Mouse (Mus musculus) stomach, postnatal 0 days (tissue): ENCODE data around the gene Ifitm1. TPM values are rescaled to one million over a fixed set of nuclear protein-coding genes. Genes with fewer than 3 reads are reported as not detected.
A peak's percentile ranks its signal among the peaks of the same experiment; 100 is the strongest.
"Not testable (repeated sequence)": the region's sequence is repeated elsewhere in the genome, so short reads cannot be mapped to it uniquely, and the experiment has no call there.

Experiments
- ATAC-seq: fragments of 200-750 bp; cut with Nextera tagmentation; 2 replicates; pipeline ENCODE4 v1.8.0; 2017; ENCODE audit not compliant: low FRiP score, low TSS enrichment
- DNase-seq: peaks from one replicate; pipeline ENCODE4 v3.0.0-alpha.2; 2016; ENCODE audit warnings: low spot score
- H3K27ac ChIP-seq: fragments of 300-500 bp; sonication (generic); replicated peaks from 2 replicates; pipeline ENCODE4 v1.5.1; 2014; ENCODE audit warnings: mild to moderate bottlenecking, control low read depth
- H3K27me3 ChIP-seq: fragments of 300-500 bp; sonication (generic); 2 replicates; pipeline ENCODE4 v1.6.1; 2014; ENCODE audit warnings: low read length; ENCODE audit not compliant: control insufficient read depth, insufficient read depth
- H3K36me3 ChIP-seq: fragments of 300-500 bp; sonication (generic); 2 replicates; pipeline ENCODE4 v1.6.1; 2014; ENCODE audit warnings: low read length, mixed read lengths; ENCODE audit not compliant: control insufficient read depth, insufficient read depth
- H3K4me1 ChIP-seq: fragments of 300-500 bp; sonication (generic); replicated peaks from 2 replicates; pipeline ENCODE4 v1.6.1; 2014; ENCODE audit warnings: antibody characterized with exemption; ENCODE audit not compliant: control insufficient read depth, insufficient read depth
- H3K4me2 ChIP-seq: fragments of 300-500 bp; sonication (generic); replicated peaks from 2 replicates; pipeline ENCODE4 v1.6.1; 2014; ENCODE audit warnings: low read depth, mild to moderate bottlenecking, control low read depth, moderate library complexity
- H3K4me3 ChIP-seq: fragments of 300-500 bp; sonication (generic); 2 replicates; pipeline ENCODE4 v1.5.1; 2014; ENCODE audit warnings: low read depth, low read length, control low read depth
- H3K9ac ChIP-seq: fragments of 300-500 bp; sonication (generic); 2 replicates; pipeline ENCODE4 v1.6.1; 2014; ENCODE audit warnings: mild to moderate bottlenecking, low read length, control low read depth, mixed read lengths
- H3K9me3 ChIP-seq: fragments of 300-500 bp; sonication (generic); 2 replicates; pipeline ENCODE4 v1.6.1; 2016; ENCODE audit warnings: low read length; ENCODE audit not compliant: control insufficient read depth
- CTCF ChIP-seq: IDR thresholded peaks from 2 replicates; pipeline ENCODE4 v1.5.1; 2016; ENCODE audit warnings: antibody characterized with exemption, low read depth, mild to moderate bottlenecking, moderate library complexity
- EP300 ChIP-seq: optimal IDR thresholded peaks from 2 replicates; pipeline ENCODE3; 2016; ENCODE audit warnings: antibody characterized with exemption
- WGBS: fragments of 180-500 bp; shearing (Covaris S2); extraction: QIAGEN DNeasy Blood & Tissue Kit; methylation state at CpG from one replicate; pipeline ENCODE4 v1.1.7; 2014; 5-methylcytosine and 5-hydroxymethylcytosine counted together
- polyA plus RNA-seq: library from polyadenylated mRNA; unstranded; fragments of >200 nt; fragmentation: Nextera tagmentation; extraction: Ambion mirVana; gene quantifications from 2 replicates; pipeline ENCODE4 v1.2.1, GENCODE M21; 2015

Gene Ifitm1
- polyA plus RNA-seq, 1 experiment from 2014 or later: 173 TPM

DNA sequence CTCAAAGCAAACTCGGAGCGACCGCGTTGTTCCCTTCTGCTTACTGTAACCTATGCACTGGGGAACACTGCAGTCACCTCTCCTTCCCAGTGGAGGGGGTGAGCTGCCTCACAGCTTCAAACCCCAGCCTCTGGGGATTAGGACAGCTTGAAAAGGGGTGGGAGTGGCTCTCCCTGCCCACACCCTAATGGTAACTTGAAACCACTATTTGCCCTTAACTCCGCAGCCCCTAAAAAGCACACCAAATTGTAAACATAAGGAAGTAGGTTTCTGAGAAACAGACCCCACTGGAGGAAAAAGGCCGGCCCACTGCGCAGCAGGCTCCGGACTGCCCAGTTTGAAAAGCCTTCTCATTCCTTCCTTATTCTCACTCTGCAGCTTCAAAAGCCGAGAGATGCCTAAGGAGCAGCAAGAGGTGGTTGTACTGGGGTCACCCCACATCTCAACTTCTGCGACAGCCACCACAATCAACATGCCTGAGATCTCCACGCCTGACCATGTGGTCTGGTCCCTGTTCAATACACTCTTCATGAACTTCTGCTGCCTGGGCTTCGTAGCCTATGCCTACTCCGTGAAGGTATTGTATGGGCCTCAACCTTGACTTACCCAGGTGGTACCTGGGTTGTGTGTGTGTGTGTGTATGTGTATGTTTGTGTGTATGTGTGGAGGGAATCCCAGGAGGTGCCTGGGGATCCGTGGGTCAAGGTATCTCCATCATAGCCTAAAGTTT is 1.0 kb downstream of the Ifitm1 start:
- peak overlapping the region; percentile 83 for H3K27ac ChIP-seq
- no peaks in the 10 kb centered on the region for H3K36me3 ChIP-seq
- 5% methylated on average over 14 of the region's 14 CpGs for WGBS
- no peak for DNase-seq
- no peaks in the 10 kb centered on the region for H3K27me3 ChIP-seq
- peak overlapping the region; percentile 50 for H3K4me2 ChIP-seq
- H3K9ac ChIP-seq: peak overlapping the region; percentile 43
- TF ChIP-seq CTCF (peak; percentile 45), EP300 (no peak)
- peak overlapping the region; percentile 30 for H3K4me3 ChIP-seq
- H3K9me3 ChIP-seq: no peaks in the 10 kb centered on the region
- peak; percentile 67; the same call in 1 of the 2 replicates for ATAC-seq
- H3K4me1 ChIP-seq: peaks cover 13% of the 10 kb centered on the region

GRCm38 (mm10) chr7:140968710-140969109 is 1.7 kb downstream of the Ifitm1 start:
- Histone ChIP-seq H3K4me1 (peaks cover 15% of the 10 kb centered on the region), H3K4me3 (peak overlapping the region; percentile 30), H3K4me2 (peak overlapping the region; percentile 50), H3K27ac (peak overlapping the region; percentile 13)
- H3K9ac ChIP-seq, H3K9me3 ChIP-seq, DNase-seq, H3K36me3 ChIP-seq, H3K27me3 ChIP-seq, ATAC-seq: not testable (repeated sequence)
- WGBS: 22% methylated on average over 3 of the region's 3 CpGs

DNA sequence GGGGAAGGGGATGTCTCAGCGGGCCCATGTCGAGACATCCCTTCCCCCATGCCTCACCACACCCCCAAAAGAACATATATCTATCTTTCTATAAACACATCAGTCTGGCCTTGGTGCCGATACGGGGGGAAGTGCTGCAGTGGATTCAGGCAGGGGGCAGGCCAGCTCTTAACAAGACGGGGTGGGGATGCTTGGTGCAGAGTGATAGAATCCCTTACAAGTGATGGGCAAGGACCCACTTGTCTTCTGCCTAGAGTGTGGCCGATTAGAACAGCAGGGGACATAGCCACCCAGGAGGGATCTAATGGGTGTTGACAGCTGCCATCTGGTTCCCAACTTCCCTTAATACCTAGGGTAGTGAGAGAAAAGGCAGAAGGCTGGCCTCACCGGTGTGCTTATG is 3.9 kb downstream of the Ifitm1 start:
- WGBS: 35% methylated on average over 7 of the region's 7 CpGs
- DNase-seq (no peak), ATAC-seq (no peak)
- TF ChIP-seq CTCF: 0 out of 2 replicates have a peak, but pooled peaks have one; percentile 20
- no peak for TF ChIP-seq EP300
- Histone ChIP-seq H3K4me3 (no peak overlapping the region), H3K36me3 (no peaks in the 10 kb centered on the region), H3K27ac (peak overlapping the region; percentile 91), H3K4me2 (no peak overlapping the region), H3K9ac (no peak overlapping the region), H3K9me3 (no peaks in the 10 kb centered on the region), H3K4me1 (peaks cover 15% of the 10 kb centered on the region), H3K27me3 (no peaks in the 10 kb centered on the region)

DNA sequence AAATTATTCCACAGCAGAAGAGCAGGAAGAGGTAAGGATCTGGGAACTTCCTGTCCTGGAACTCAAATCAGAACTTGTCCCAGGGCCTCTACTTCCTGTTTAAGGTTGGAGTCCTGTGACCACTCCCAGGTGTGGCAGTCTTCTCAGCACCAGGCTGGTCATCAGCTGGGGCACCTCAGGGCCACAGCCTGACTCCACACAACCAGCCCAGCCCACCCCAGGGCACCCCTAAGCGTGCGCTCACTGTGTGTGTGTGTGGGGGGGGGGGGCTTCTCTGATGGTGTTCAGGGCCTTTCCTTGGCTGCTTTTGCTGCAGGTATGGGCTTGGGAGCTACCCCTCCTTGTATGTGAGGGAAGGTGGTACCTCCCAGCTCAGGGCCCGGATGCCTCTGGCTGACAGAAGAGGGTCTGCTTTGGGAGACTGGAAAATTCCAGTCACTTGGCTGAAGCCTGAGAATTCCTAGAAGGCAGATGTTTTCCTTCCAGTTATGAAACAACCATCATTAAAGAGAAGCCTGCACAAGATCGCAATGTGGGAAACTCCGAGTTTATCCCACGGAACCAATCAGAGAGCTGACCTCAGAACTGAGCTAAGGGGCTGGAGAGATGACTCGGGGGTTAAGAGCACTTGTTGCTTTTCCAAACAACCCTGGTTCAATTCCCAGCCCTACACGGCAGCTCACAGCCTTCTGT is 4.6 kb downstream of the Ifitm1 start:
- H3K4me2 ChIP-seq: peak overlapping the region; percentile 3; the same call in 1 of the 2 replicates
- 48% methylated on average over 8 of the region's 8 CpGs for WGBS
- H3K9me3 ChIP-seq: no peaks in the 10 kb centered on the region
- ATAC-seq (peak; percentile 61), DNase-seq (no peak)
- no peaks in the 10 kb centered on the region for H3K36me3 ChIP-seq
- no peak overlapping the region for H3K4me3 ChIP-seq
- H3K4me1 ChIP-seq: peaks cover 15% of the 10 kb centered on the region
- TF ChIP-seq CTCF: no peak
- no peak for TF ChIP-seq EP300
- no peaks in the 10 kb centered on the region for H3K27me3 ChIP-seq
- H3K9ac ChIP-seq: no peak overlapping the region
- H3K27ac ChIP-seq: peak overlapping the region; percentile 91

DNA sequence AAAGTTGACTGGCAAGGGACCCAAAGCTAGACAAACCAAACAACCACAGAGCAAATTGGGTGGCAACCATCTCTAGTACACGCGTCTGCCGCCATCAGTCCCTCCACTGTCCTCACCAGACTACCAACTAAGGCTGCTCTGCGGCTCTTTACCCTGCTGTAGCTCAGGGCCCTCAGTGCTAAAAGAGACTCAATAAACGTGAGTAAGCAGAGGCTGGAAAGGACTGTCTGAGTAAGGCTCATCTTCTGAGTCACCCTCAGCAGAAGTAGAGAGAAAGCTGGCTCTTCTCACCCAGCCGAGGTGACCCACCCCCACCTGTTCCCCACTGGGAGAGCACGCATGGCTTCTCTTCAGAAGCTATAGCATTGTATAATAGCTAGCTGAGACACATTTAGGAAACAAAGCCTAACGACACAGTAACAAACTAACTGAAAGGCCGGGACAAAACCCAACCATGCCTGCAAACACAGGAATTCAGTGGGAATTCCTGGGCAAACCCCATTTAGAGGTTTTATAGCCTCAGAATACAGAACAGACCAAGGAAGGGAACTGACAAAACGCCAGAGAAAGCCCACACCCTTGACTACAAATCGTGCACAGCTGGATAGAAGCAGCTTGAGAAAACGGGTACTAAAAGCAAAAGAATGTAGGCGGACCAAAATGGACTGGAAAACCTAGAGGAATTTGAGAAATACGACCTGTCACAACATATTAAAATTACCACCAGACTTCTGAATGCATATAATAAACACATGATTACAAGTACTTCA is 6.6 kb downstream of the Ifitm1 start:
- 36% methylated on average over 14 of the region's 14 CpGs for WGBS
- no peak for TF ChIP-seq EP300
- no peak for TF ChIP-seq CTCF
- no peak overlapping the region for H3K4me2 ChIP-seq
- H3K9ac ChIP-seq: no peak overlapping the region
- DNase-seq: no peak
- no peak for ATAC-seq
- no peaks in the 10 kb centered on the region for H3K36me3 ChIP-seq
- no peak overlapping the region for H3K4me3 ChIP-seq
- no peaks in the 10 kb centered on the region for H3K27me3 ChIP-seq
- peaks cover 12% of the 10 kb centered on the region for H3K4me1 ChIP-seq
- peak overlapping the region; percentile 49 for H3K27ac ChIP-seq
- no peaks in the 10 kb centered on the region for H3K9me3 ChIP-seq
